Mouse (Mus musculus) heart, embryonic 13.5 days (tissue): ENCODE results near the gene Gm21118. TPM values are rescaled to one million over a fixed set of nuclear protein-coding genes. Genes with fewer than 3 reads are reported as not detected.
"Not testable (repeated sequence)": the region's sequence is repeated elsewhere in the genome, so short reads cannot be mapped to it uniquely, and the experiment has no call there.

Experiments
- ATAC-seq: fragments of 200-750 bp; cut with Nextera tagmentation; 2 replicates; pipeline ENCODE4 v1.8.0; 2017; ENCODE audit warnings: moderate TSS enrichment; ENCODE audit not compliant: insufficient number of reproducible peaks, low FRiP score, low TSS enrichment; ENCODE audit errors: extremely low read depth
- H3K27ac ChIP-seq: fragments of 300-500 bp; sonication (generic); replicated peaks from 2 replicates; pipeline ENCODE4 v1.5.1; 2015; ENCODE audit warnings: moderate library complexity, mild to moderate bottlenecking, inconsistent platforms
- H3K27me3 ChIP-seq: fragments of 300-500 bp; sonication (generic); replicated peaks from 2 replicates; pipeline ENCODE4 v1.6.1; 2015; ENCODE audit warnings: mild to moderate bottlenecking, inconsistent platforms
- H3K36me3 ChIP-seq: fragments of 300-500 bp; sonication (generic); 2 replicates; pipeline ENCODE4 v1.6.1; 2015; ENCODE audit warnings: mild to moderate bottlenecking, inconsistent platforms
- H3K4me1 ChIP-seq: fragments of 300-500 bp; sonication (generic); 2 replicates; pipeline ENCODE4 v1.6.1; 2015; ENCODE audit warnings: inconsistent platforms
- H3K4me2 ChIP-seq: fragments of 300-500 bp; sonication (generic); 2 replicates; pipeline ENCODE4 v1.6.1; 2015; ENCODE audit warnings: inconsistent platforms, mild to moderate bottlenecking, moderate library complexity
- H3K4me3 ChIP-seq: fragments of 300-500 bp; sonication (generic); 2 replicates; pipeline ENCODE4 v1.5.1; 2015; ENCODE audit warnings: moderate library complexity, mild to moderate bottlenecking, inconsistent platforms
- H3K9ac ChIP-seq: fragments of 300-500 bp; sonication (generic); 2 replicates; pipeline ENCODE4 v1.6.1; 2015; ENCODE audit warnings: inconsistent platforms, mild to moderate bottlenecking, moderate library complexity
- H3K9me3 ChIP-seq: fragments of 300-500 bp; sonication (generic); 2 replicates; pipeline ENCODE4 v1.6.1; 2016; ENCODE audit warnings: inconsistent platforms
- WGBS: fragments of 180-500 bp; shearing (Covaris S2); methylation state at CpG from one replicate; pipeline ENCODE4 v1.1.7; 2015; ENCODE audit warnings: mixed read lengths; 5-methylcytosine and 5-hydroxymethylcytosine counted together
- polyA plus RNA-seq: library from polyadenylated mRNA; unstranded; fragments of >200 nt; fragmentation: Nextera tagmentation; extraction: Ambion mirVana; gene quantifications from 2 replicates; pipeline ENCODE4 v1.2.1, GENCODE M21; 2015

The Gm21118 gene
- polyA plus RNA-seq, result not detected in 2 replicates

DNA sequence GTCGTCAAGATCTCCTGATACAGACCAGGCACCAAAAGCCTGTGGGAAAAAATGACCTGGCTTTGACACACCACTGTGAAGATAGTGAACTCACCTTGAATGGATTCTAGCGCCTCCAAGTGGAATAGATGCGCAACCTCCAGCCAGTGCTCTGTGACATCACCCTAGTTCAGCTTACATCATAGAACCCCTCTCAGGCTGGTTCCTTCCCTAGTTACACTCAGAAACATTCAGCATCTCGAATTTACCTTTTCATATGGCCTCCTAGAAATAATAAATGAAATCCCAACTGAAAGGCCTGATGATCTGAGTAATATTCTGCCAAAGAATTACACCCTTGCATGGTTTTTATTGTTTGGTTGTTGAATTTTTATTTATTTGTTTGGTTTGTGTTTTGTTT, at the start of gene Gm21118:
TSS of gene Gm21118 (minus strand) at position 101 of the 400 bp plus-strand sequence.
- H3K4me2 ChIP-seq, H3K27me3 ChIP-seq, H3K36me3 ChIP-seq, H3K9ac ChIP-seq, H3K9me3 ChIP-seq, ATAC-seq, H3K27ac ChIP-seq, H3K4me1 ChIP-seq, H3K4me3 ChIP-seq: not testable (repeated sequence)
- no CpG with 5 or more reads among the region's 4 CpGs for WGBS

DNA sequence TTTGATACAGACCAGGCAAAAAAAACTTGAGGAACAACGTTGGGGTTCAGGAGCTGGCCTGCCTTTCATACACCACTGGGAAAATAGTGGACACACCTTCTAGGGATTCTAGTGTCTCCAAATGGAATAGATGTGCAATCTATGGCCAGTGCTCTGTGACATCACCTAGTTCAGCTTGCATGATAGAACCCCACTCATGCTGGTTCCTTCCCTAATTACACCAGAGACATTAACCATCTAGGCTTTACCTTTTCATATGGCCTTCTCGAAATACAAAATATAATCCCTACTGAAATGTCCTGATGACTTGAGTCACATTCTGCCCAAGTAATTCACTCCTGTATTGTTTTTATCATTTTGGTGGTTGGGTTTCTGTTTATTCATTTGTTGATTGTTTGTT, 29.7 kb upstream of the Gm21118 start, which contains the start of the genes Gm29423 and Gm29644:
TSS of gene Gm29423 (minus strand) at position 101 of the 400 bp plus-strand sequence.
TSS of gene Gm29644 (minus strand) at position 157 of the 400 bp plus-strand sequence.
- H3K9ac ChIP-seq, H3K27me3 ChIP-seq, H3K27ac ChIP-seq, H3K36me3 ChIP-seq, H3K9me3 ChIP-seq, ATAC-seq, H3K4me2 ChIP-seq, H3K4me1 ChIP-seq, H3K4me3 ChIP-seq: not testable (repeated sequence)
- WGBS, result no CpG with 5 or more reads among the region's 2 CpGs

Other genes starting within 250 kb of the Gm21118 start
- gene Gm29423, start 29.6 kb upstream of the Gm21118 start, polyA plus RNA-seq, result not detected in 2 replicates
- not detected in 2 replicates for gene Gm29644, start 29.7 kb upstream of the Gm21118 start, polyA plus RNA-seq
- gene Gm20888, start 168.2 kb upstream of the Gm21118 start, polyA plus RNA-seq, result not detected in 2 replicates